Mouse (Mus musculus): ENCODE results near the gene Gm17617. TPM values are rescaled to one million over a fixed set of nuclear protein-coding genes. Genes with fewer than 3 reads are reported as not detected.
A peak's percentile ranks its signal among the peaks of the same experiment; 100 is the strongest.

The Gm17617 gene
- total and polyA plus RNA-seq, 2 experiments from 2014 or later = not detected

DNA sequence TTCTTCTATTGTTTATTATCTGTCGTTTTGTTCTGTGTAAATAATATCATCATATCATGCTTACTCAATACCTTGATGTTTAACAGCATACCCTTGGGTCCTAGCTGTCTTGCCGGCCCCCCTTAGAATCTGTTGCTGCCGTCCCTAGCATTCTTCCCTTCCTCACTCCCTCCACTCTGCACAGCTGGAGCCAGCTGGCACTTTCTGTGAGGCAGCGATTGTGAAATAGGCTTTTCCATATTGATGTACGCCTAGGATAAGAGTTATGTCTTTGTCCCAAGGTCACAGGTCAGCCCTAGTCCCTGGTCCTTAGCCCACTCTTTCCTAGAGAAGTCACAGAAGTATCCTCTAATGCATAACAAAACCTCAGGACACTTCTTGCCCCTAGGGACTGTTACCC lies 30.2 kb upstream of the Gm17617 start:
- Histone ChIP-seq H3K27ac (ENCODE audit: low read depth) (no peak overlapping the region), H3K4me3 (ENCODE audit: low read depth, low read length) (no peak overlapping the region), H3K27me3 (ENCODE audit: control insufficient read depth, insufficient read depth, low read length) (no peaks in the 10 kb centered on the region), H3K9me3 (replicated peaks; ENCODE audit: control insufficient read depth, low read length) (no peaks in the 10 kb centered on the region), H3K4me2 (ENCODE audit: low read depth, low read length) (no peak overlapping the region), H3K36me3 (replicated peaks; ENCODE audit: control insufficient read depth, insufficient read depth, low read length) (no peaks in the 10 kb centered on the region), H3K4me1 (ENCODE audit: control insufficient read depth, insufficient read depth) (no peaks in the 10 kb centered on the region), H3K9ac (replicated peaks; ENCODE audit: low read depth, low read length) (no peak overlapping the region)
- 65% methylated on average over 5 of the region's 5 CpGs for WGBS
- DNase-seq (ENCODE audit: low spot score) (no peak), ATAC-seq (ENCODE audit: insufficient read depth, low read depth) (no peak)
- TF ChIP-seq EP300 (IDR thresholded peaks at IDR 0.05; ENCODE audit: low read depth) (no peak), CTCF (IDR thresholded peaks at IDR 0.05; ENCODE audit: low read depth) (no peak)

DNA sequence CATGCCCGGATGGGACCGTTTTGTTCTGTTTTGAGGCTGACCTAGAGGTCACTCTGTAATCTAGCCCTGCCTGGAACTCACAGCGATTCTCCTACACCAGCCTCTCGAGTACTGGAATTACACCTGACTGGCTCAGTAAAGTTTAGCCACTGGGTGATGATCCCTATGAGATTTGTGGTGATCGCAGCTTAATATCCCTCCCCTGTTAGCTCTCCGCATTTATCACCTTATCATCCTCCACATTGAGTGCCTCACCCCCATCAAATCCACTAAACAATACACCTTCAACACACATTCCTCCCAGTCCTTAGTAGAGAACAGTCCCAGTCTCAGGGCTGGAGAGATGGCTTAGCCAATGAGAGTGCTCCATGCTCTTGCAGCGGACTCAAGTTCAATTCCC lies 29.0 kb upstream of the Gm17617 start:
- 54% methylated on average over 7 of the region's 7 CpGs for WGBS
- TF ChIP-seq EP300 (IDR thresholded peaks at IDR 0.05; ENCODE audit: low read depth) = no peak
- no peak for TF ChIP-seq CTCF (IDR thresholded peaks at IDR 0.05; ENCODE audit: low read depth)
- DNase-seq (ENCODE audit: low spot score) (no peak), ATAC-seq (ENCODE audit: insufficient read depth, low read depth) (no peak)
- Histone ChIP-seq H3K4me2 (ENCODE audit: low read depth, low read length) (no peak overlapping the region), H3K9ac (replicated peaks; ENCODE audit: low read depth, low read length) (no peak overlapping the region), H3K27me3 (ENCODE audit: control insufficient read depth, insufficient read depth, low read length) (no peaks in the 10 kb centered on the region), H3K4me3 (ENCODE audit: low read depth, low read length) (no peak overlapping the region), H3K9me3 (replicated peaks; ENCODE audit: control insufficient read depth, low read length) (no peaks in the 10 kb centered on the region), H3K36me3 (replicated peaks; ENCODE audit: control insufficient read depth, insufficient read depth, low read length) (no peaks in the 10 kb centered on the region), H3K27ac (ENCODE audit: low read depth) (no peak overlapping the region), H3K4me1 (ENCODE audit: control insufficient read depth, insufficient read depth) (no peaks in the 10 kb centered on the region)

DNA sequence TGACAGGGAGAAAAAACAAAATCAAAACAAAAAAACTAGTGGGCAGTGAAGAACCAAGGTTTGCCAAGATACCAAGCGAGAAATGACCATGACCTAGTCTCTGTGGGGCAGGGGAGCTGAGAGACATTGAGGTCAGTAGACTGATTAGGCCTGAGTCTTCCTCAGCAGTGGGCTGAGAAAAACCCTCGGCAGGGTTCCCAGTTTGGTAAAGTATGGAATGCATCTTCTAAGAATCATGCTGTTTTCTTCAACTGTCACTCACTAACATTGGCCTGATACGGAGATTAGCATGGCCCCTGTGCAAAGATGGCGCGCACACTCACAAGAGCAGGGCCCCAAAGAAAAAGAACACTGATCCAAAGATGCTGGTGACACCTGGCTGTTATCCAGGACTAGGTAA lies 20.6 kb upstream of the Gm17617 start:
- no peaks in the 10 kb centered on the region for H3K36me3 ChIP-seq (replicated peaks; ENCODE audit: control insufficient read depth, insufficient read depth, low read length)
- no peak for ATAC-seq (ENCODE audit: insufficient read depth, low read depth)
- H3K4me3 ChIP-seq (ENCODE audit: low read depth, low read length) = no peak overlapping the region
- 85% methylated on average over 5 of the region's 5 CpGs for WGBS
- TF ChIP-seq CTCF (IDR thresholded peaks at IDR 0.05; ENCODE audit: low read depth) (no peak), EP300 (IDR thresholded peaks at IDR 0.05; ENCODE audit: low read depth) (no peak)
- H3K9me3 ChIP-seq (replicated peaks; ENCODE audit: control insufficient read depth, low read length) = no peaks in the 10 kb centered on the region
- H3K27me3 ChIP-seq (ENCODE audit: control insufficient read depth, insufficient read depth, low read length) = peaks cover 22% of the 10 kb centered on the region
- no peak overlapping the region for H3K9ac ChIP-seq (replicated peaks; ENCODE audit: low read depth, low read length)
- no peak overlapping the region for H3K4me2 ChIP-seq (ENCODE audit: low read depth, low read length)
- H3K4me1 ChIP-seq (ENCODE audit: control insufficient read depth, insufficient read depth) = no peaks in the 10 kb centered on the region
- H3K27ac ChIP-seq (ENCODE audit: low read depth) = no peak overlapping the region
- no peak for DNase-seq (ENCODE audit: low spot score)

DNA sequence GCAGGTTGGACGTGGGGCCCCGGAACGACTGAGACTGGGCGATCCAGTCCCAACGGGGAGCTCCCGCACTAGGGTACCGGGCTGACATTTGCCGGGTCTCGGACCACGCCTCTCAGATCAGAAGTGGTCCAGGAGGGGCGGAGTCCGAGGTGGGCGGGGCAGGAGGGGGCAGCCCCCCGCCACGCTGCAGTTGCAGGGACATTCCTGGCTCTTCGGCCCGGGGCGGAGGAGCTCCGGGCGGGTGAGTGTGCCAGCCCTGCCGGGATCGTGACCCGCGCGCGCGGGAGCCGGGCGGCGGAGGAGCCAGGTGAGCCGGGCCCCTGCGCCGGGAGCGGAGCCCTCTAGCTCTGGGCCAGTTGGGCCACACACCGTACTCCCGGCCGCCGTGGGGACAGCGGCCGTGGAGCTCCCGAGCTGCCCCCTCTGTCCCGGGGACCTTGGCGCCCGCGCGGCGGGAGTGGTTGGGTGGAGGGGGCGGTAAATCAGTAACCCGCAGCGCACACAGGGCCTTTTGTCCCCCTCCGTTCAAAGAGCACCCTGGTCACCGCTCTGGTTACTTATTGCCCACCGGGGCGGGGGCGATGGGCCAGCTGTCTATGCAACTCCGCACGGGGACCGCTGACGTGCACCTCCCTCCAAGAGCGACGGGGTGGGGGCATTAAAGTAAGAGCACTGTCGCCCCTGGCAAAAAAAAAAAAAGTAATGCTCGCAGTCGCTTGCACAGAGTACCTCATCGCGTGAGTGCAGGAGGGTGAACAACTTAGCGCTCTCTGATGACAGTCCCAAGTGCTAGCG lies 19.5 kb upstream of the Gm17617 start, which contains the start of gene Fgfr4:
Gene Fgfr4 (plus strand): TSS at position 20 of the 795 bp plus-strand sequence.
- peaks cover 22% of the 10 kb centered on the region for H3K27me3 ChIP-seq (ENCODE audit: control insufficient read depth, insufficient read depth, low read length)
- DNase-seq (ENCODE audit: low spot score) = no peak
- WGBS = 1% methylated on average over 67 of the region's 68 CpGs
- no peaks in the 10 kb centered on the region for H3K4me1 ChIP-seq (ENCODE audit: control insufficient read depth, insufficient read depth)
- H3K27ac ChIP-seq (ENCODE audit: low read depth) = no peak within 1 kb of the TSS
- peak within 1 kb of the TSS; percentile 43 for H3K4me3 ChIP-seq (ENCODE audit: low read depth, low read length)
- no peaks in the 10 kb centered on the region for H3K9me3 ChIP-seq (replicated peaks; ENCODE audit: control insufficient read depth, low read length)
- TF ChIP-seq CTCF (IDR thresholded peaks at IDR 0.05; ENCODE audit: low read depth) = no peak
- TF ChIP-seq EP300 (IDR thresholded peaks at IDR 0.05; ENCODE audit: low read depth) = no peak
- peak; percentile 34; the same call in 1 of the 2 replicates for ATAC-seq (ENCODE audit: insufficient read depth, low read depth)
- H3K36me3 ChIP-seq (replicated peaks; ENCODE audit: control insufficient read depth, insufficient read depth, low read length) = no peaks in the 10 kb centered on the region
- peak within 1 kb of the TSS; percentile 64 for H3K4me2 ChIP-seq (ENCODE audit: low read depth, low read length)
- peak within 1 kb of the TSS; percentile 37 for H3K9ac ChIP-seq (replicated peaks; ENCODE audit: low read depth, low read length)

DNA sequence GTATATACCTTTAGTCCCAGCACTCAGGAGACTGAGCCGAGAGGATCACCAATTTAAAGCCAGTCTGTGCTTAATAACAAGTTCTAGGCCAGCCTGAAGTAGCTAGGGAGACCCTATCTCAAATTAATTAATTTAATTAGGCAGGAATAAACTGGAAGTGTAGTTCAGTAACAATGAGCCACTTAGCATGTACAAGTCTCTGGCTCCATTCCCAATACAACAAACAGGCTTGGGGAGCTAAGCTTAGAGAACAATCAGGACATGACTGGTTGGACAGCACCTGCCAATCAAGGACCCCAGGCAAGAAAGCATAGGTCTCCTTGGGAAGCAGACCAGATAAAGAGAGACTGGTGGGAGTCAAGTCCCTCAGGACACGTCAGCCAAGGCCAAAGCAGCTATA lies 6.9 kb upstream of the Gm17617 start:
- Histone ChIP-seq H3K27ac (ENCODE audit: low read depth) (no peak overlapping the region), H3K9ac (replicated peaks; ENCODE audit: low read depth, low read length) (no peak overlapping the region), H3K4me2 (ENCODE audit: low read depth, low read length) (no peak overlapping the region), H3K4me1 (ENCODE audit: control insufficient read depth, insufficient read depth) (no peaks in the 10 kb centered on the region), H3K4me3 (ENCODE audit: low read depth, low read length) (no peak overlapping the region), H3K27me3 (ENCODE audit: control insufficient read depth, insufficient read depth, low read length) (no peaks in the 10 kb centered on the region), H3K9me3 (replicated peaks; ENCODE audit: control insufficient read depth, low read length) (no peaks in the 10 kb centered on the region), H3K36me3 (replicated peaks; ENCODE audit: control insufficient read depth, insufficient read depth, low read length) (no peaks in the 10 kb centered on the region)
- 62% methylated on average over 2 of the region's 2 CpGs for WGBS
- TF ChIP-seq EP300 (IDR thresholded peaks at IDR 0.05; ENCODE audit: low read depth) (no peak), CTCF (IDR thresholded peaks at IDR 0.05; ENCODE audit: low read depth) (no peak)
- ATAC-seq (ENCODE audit: insufficient read depth, low read depth) (no peak), DNase-seq (ENCODE audit: low spot score) (no peak)

Data from heart, postnatal 0 days (tissue).